Mouse (Mus musculus) forebrain, embryonic 12.5 days (tissue): ENCODE data around the gene Arih1. TPM values are rescaled to one million over a fixed set of nuclear protein-coding genes. Genes with fewer than 3 reads are reported as not detected.

ENCODE experiments used
- ATAC-seq: fragments of 200-750 bp; cut with Nextera tagmentation; 2 replicates; pipeline ENCODE4 v1.8.0; 2017; ENCODE audit warnings: moderate TSS enrichment; ENCODE audit not compliant: low FRiP score
- H3K27ac ChIP-seq: fragments of 300-500 bp; sonication (generic); 2 replicates; pipeline ENCODE4 v1.5.1; 2016; ENCODE audit warnings: mild to moderate bottlenecking
- H3K27me3 ChIP-seq: fragments of 300-500 bp; sonication (generic); 2 replicates; pipeline ENCODE4 v1.6.1; 2016; ENCODE audit warnings: mild to moderate bottlenecking
- H3K36me3 ChIP-seq: fragments of 300-500 bp; sonication (generic); replicated peaks from 2 replicates; pipeline ENCODE4 v1.6.1; 2016; ENCODE audit warnings: mild to moderate bottlenecking
- H3K4me1 ChIP-seq: fragments of 300-500 bp; sonication (generic); 2 replicates; pipeline ENCODE4 v1.6.1; 2016
- H3K4me2 ChIP-seq: fragments of 300-500 bp; sonication (generic); 2 replicates; pipeline ENCODE4 v1.6.1; 2016; ENCODE audit warnings: mild to moderate bottlenecking, moderate library complexity
- H3K4me3 ChIP-seq: fragments of 300-500 bp; sonication (generic); replicated peaks from 2 replicates; pipeline ENCODE4 v1.5.1; 2016; ENCODE audit warnings: mild to moderate bottlenecking
- H3K9ac ChIP-seq: fragments of 300-500 bp; sonication (generic); 2 replicates; pipeline ENCODE4 v1.6.1; 2016; ENCODE audit warnings: mild to moderate bottlenecking
- H3K9me3 ChIP-seq: fragments of 300-500 bp; sonication (generic); 2 replicates; pipeline ENCODE4 v1.6.1; 2016
- WGBS: fragments of 180-500 bp; shearing (Covaris S2); methylation state at CpG from one replicate; pipeline ENCODE4 v1.1.7; 2016; 5-methylcytosine and 5-hydroxymethylcytosine counted together
- polyA plus RNA-seq: library from polyadenylated mRNA; unstranded; fragments of >200 nt; fragmentation: Nextera tagmentation; extraction: Ambion mirVana; gene quantifications from 2 replicates; pipeline ENCODE4 v1.2.1, GENCODE M21; 2016

The Arih1 gene
- polyA plus RNA-seq, 1 experiment from 2014 or later, result 27.1 TPM

DNA sequence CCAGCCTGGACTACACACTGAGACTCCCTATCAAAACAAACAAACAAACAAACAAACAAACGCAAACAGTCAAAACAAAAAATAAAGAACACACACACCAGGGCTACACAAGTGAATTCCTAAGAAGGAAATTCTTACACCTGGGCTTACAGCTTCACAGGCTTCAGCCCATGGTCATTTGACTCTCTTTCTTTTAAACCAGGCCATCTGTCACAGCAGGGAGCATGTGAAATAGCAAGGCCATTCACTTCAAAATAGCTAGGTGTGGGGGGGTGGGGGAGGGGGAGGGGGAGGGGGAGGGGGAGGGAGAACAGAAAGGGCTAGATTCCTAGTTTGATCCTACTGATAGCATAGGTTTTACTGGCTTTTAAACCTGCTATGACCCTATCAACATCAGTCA lies 21.7 kb upstream of the Arih1 start:
- ATAC-seq, result no peak
- 85% methylated on average over 1 of the region's 1 CpGs for WGBS
- H3K36me3 ChIP-seq, result no peaks in the 10 kb centered on the region
- H3K4me1 ChIP-seq, result no peaks in the 10 kb centered on the region
- no peak overlapping the region for H3K27ac ChIP-seq
- no peak overlapping the region for H3K9ac ChIP-seq
- no peaks in the 10 kb centered on the region for H3K27me3 ChIP-seq
- H3K4me3 ChIP-seq, result no peak overlapping the region
- no peaks in the 10 kb centered on the region for H3K9me3 ChIP-seq
- no peak overlapping the region for H3K4me2 ChIP-seq

DNA sequence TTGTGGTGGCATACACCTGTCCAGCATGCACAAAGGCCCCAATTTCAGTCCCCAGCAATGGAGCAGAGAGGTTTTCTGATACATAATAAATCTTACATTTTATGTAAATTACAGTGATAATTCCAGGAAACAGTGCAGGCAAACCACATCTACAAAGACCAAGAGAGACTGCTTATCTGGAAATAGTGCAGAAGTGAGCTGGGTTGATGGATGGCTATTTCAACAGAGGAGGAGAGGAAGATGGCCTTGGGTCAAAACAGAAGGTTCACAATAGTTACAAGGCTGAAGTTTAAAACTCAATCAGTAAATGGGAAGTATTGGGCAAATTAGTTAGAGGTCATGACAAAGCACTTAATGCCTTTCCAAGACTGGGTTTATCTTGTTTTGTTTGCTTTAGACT lies 913 bp upstream of the Arih1 start:
- H3K27me3 ChIP-seq, result no peaks in the 10 kb centered on the region
- peaks cover 21% of the 10 kb centered on the region for H3K4me1 ChIP-seq
- peak overlapping the region; percentile 100; the same call in 1 of the 2 replicates for H3K27ac ChIP-seq
- H3K9ac ChIP-seq, result peak overlapping the region; percentile 99
- peak overlapping the region; percentile 99 for H3K4me3 ChIP-seq
- peak overlapping the region; percentile 91 for H3K4me2 ChIP-seq
- H3K36me3 ChIP-seq, result peaks cover 2% of the 10 kb centered on the region; the same call in 1 of the 2 replicates
- ATAC-seq, result no peak
- no peaks in the 10 kb centered on the region for H3K9me3 ChIP-seq

DNA sequence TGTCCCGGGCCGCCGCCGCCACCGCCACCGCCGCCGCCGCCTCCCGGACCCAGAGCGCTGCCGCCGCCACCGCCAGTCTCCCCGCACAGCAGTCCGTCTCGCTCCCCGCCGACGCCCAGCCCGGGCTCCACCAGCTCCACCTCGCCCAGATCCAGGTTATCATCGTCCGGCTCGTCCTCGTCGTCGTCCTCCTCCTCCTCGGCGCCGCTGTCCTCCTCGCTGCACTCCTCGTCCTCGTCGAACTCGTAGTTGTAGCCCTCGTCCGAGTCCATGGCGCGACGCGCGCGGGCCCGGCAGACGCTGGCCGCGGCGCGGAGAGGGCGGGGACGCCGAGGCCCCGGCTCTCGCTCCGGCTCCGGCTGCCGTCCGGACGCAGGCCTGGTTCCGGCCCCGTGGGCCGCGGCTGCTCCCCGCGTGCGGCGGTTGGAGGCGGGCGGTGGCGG lies 321 bp downstream of the Arih1 start:
- peak; percentile 81 for ATAC-seq

DNA sequence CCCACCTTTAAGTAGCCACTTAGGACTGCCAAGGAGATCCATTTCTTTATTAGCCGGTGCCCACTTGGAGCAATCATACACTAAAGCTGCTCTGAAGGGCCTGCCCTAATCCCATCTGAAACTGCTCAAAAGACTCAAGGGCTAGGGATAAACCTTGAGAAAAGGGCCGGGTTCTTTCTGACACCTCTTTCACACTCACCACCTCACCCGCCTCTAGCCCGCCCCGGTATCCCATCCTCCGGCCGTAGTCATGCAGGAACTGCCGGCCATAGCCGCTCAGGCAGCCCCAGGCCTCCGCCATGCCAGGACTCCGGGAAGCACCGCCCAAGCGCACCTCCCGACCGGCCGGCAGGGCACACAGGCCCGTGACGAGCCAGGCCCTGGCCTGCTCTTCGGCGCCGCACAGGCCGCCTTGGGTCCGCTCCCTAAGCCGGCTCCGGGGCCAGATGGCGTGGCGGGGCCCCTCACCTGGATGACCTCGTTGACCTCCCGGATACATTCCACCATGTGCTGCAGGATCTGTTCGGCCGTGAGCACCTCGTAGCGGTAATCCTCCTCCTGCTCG lies 825 bp downstream of the Arih1 start:
- Histone ChIP-seq H3K4me2 (peak overlapping the region; percentile 91), H3K9ac (peak overlapping the region; percentile 99), H3K27ac (peak overlapping the region; percentile 100), H3K36me3 (peaks cover 3% of the 10 kb centered on the region; the same call in 1 of the 2 replicates), H3K4me1 (peaks cover 21% of the 10 kb centered on the region), H3K4me3 (peak overlapping the region; percentile 99), H3K9me3 (no peaks in the 10 kb centered on the region), H3K27me3 (no peaks in the 10 kb centered on the region)
- WGBS, result under 1% methylated on average over 34 of the region's 34 CpGs
- peak; percentile 33 for ATAC-seq

More for the DNA sequence above, 321 bp downstream of the Arih1 start:
- peak overlapping the region; percentile 91 for H3K4me2 ChIP-seq
- H3K9ac ChIP-seq, result peak overlapping the region; percentile 99
- H3K27ac ChIP-seq, result peak overlapping the region; percentile 100
- peaks cover 21% of the 10 kb centered on the region for H3K4me1 ChIP-seq
- no peaks in the 10 kb centered on the region for H3K27me3 ChIP-seq
- WGBS, result under 1% methylated on average over 58 of the region's 71 CpGs
- no peaks in the 10 kb centered on the region for H3K9me3 ChIP-seq
- peak overlapping the region; percentile 99 for H3K4me3 ChIP-seq
- H3K36me3 ChIP-seq, result peaks cover 3% of the 10 kb centered on the region; the same call in 1 of the 2 replicates

DNA sequence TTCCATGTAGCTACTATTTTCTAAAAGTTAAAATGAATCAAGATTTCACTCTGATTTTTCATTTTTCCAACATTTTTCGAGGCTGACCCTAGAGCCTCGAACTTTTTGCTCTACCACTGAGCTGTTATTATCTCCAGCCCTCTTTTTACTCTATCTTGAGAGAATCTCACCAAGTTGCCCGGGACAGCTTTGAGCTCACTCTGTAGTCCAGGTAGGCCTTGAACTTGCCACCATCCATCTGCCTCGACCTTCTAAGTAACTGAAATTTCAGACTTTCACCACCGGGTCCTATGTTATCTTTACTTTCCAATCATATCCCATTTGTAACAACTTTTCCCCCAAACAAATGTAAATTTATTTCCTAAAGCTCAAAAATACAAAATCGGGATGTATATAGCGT lies 1.7 kb downstream of the Arih1 start:
- Histone ChIP-seq H3K4me3 (peak overlapping the region; percentile 99), H3K4me2 (peak overlapping the region; percentile 91), H3K9ac (peak overlapping the region; percentile 99), H3K27me3 (no peaks in the 10 kb centered on the region), H3K9me3 (no peaks in the 10 kb centered on the region), H3K4me1 (peaks cover 21% of the 10 kb centered on the region), H3K27ac (no peak overlapping the region), H3K36me3 (peaks cover 3% of the 10 kb centered on the region; the same call in 1 of the 2 replicates)
- 23% methylated on average over 7 of the region's 7 CpGs for WGBS
- no peak for ATAC-seq

DNA sequence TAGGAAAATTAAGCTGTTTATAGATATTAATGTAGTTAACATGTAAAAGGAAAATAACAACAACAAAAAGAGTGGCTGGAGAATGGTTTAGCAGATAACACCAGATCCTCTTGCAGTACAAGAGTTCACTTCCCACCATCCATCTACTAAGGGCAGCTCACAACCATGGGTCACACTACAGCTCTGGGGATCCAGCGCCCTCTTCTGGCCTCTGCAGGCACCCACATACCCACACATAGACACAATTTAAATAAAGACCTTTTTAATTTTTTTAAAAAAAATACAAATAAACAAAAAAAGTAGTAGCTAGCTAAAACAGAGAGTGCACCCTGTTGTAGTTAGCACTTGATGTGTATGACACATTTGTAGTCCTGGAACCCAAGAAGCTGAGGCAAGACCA lies 4.0 kb downstream of the Arih1 start:
- Histone ChIP-seq H3K36me3 (peaks cover 3% of the 10 kb centered on the region; the same call in 1 of the 2 replicates), H3K4me2 (peak overlapping the region; percentile 4; the same call in 1 of the 2 replicates)
- WGBS, result 38% methylated on average over 1 of the region's 1 CpGs

DNA sequence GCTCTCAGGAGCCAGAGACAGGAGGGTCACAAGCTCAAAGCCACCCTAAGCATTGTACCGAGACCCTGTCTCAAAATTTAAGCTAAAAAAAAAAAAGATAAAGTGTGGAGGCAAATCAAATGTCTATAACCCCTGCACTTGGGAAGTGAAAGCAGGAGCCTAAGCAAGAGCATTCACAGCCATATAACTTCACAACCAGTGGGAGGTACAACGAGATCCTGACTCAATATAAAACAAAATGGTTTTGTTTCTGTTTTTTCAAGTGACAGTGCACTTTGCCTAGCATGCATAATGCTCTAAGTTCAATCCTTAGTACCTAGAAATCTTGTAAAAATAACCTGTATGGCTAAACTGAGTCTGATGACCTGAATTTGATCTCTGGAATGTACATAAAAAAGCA lies 9.8 kb downstream of the Arih1 start:
- Histone ChIP-seq H3K9me3 (no peaks in the 10 kb centered on the region), H3K4me2 (no peak overlapping the region), H3K36me3 (peaks cover 7% of the 10 kb centered on the region), H3K9ac (no peak overlapping the region), H3K4me1 (no peaks in the 10 kb centered on the region), H3K27ac (no peak overlapping the region), H3K27me3 (no peaks in the 10 kb centered on the region), H3K4me3 (no peak overlapping the region)
- no peak for ATAC-seq
- 88% methylated on average over 2 of the region's 2 CpGs for WGBS

More for the DNA sequence above, 4.0 kb downstream of the Arih1 start:
- Histone ChIP-seq H3K9me3 (no peaks in the 10 kb centered on the region), H3K4me1 (peaks cover 21% of the 10 kb centered on the region), H3K9ac (no peak overlapping the region), H3K27me3 (no peaks in the 10 kb centered on the region), H3K27ac (no peak overlapping the region), H3K4me3 (no peak overlapping the region)
- ATAC-seq, result no peak

DNA sequence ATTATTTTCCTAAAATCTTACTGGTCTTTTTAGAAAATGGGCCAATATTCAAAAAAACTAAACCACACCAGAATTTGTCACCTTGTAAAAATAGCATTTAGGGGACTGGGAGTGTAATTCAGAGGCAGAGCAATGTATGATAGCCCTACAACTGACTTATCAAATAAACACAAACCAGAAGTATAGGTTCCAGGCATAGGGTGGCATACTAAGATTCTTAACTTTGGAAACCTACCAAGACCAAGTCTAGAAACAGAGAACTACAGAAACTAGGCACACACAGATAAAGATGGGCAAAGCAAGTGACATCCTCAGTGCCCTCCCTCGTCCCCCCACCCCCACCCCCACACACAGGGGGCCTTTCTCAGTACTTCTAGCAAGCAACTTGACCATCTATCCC lies 11.6 kb downstream of the Arih1 start:
- no peak overlapping the region for H3K27ac ChIP-seq
- H3K4me2 ChIP-seq, result no peak overlapping the region
- H3K4me3 ChIP-seq, result no peak overlapping the region
- H3K9ac ChIP-seq, result no peak overlapping the region
- H3K36me3 ChIP-seq, result peaks cover 11% of the 10 kb centered on the region
- no peaks in the 10 kb centered on the region for H3K4me1 ChIP-seq
- no peaks in the 10 kb centered on the region for H3K27me3 ChIP-seq
- no peaks in the 10 kb centered on the region for H3K9me3 ChIP-seq
- no peak for ATAC-seq
- WGBS, result 83% methylated on average over 1 of the region's 1 CpGs

DNA sequence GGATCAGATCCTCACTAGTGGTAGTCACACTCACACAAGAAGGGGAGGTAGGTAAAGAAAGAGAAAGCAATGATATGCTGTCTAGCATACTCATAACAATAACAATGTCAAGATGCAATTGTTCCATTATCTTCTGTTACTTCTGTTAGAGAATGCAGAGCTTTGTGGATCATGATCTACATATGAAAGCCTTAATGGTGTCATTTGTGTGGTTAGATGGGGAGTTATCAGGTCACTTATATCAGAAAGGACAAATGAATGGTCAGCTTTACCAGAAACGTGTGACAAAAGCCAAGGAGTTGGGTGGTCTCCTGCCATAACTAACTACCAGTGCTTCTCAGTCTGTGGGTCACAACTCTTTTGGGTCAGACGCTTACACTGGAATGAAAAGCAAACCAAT lies 13.2 kb downstream of the Arih1 start:
- Histone ChIP-seq H3K36me3 (peaks cover 11% of the 10 kb centered on the region), H3K4me3 (no peak overlapping the region), H3K4me2 (no peak overlapping the region), H3K27me3 (no peaks in the 10 kb centered on the region), H3K9ac (no peak overlapping the region), H3K4me1 (no peaks in the 10 kb centered on the region), H3K27ac (no peak overlapping the region), H3K9me3 (no peaks in the 10 kb centered on the region)
- no peak for ATAC-seq
- 72% methylated on average over 2 of the region's 2 CpGs for WGBS

DNA sequence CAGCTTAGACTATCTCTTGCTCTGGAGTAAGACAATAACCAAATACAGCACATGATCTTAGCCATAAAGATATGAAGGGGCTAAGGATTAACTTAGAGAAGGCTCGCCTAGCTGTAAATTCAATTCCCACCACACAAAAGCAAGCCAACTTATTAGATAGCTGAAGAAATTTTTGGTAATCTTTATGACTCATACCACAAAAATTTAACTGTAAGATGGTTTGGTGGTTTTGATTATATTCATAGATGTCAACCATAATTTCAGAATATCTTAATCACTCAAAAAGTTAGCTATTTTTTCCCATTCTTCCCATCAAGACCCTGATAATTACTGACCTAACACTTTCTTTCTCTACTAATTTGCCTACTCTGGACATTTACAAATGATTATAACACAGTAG lies 17.0 kb downstream of the Arih1 start:
- WGBS, result 95% methylated on average over 1 of the region's 1 CpGs
- no peak overlapping the region for H3K27ac ChIP-seq
- no peaks in the 10 kb centered on the region for H3K4me1 ChIP-seq
- no peak overlapping the region for H3K4me3 ChIP-seq
- no peak overlapping the region for H3K9ac ChIP-seq
- ATAC-seq, result no peak
- no peaks in the 10 kb centered on the region for H3K9me3 ChIP-seq
- H3K4me2 ChIP-seq, result no peak overlapping the region
- no peaks in the 10 kb centered on the region for H3K27me3 ChIP-seq
- peaks cover 11% of the 10 kb centered on the region for H3K36me3 ChIP-seq

DNA sequence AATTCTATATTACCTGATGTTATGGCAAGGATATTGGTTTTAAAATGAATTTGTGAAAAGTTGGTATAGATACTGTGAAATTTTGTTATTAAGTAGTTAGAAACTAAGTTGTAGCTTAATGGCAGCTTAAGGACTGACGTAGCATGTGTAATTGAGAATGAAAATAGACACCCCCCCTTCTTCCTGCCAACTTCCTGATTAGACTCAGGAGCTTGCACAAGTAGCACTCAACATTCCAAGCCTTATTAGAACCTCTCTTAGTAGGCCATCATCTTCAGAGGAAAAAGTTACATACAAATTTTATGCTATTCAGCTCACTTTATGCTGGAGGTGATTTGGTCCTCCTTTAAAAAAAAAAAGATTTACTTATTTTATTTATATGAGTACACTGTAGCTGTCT lies 22.1 kb downstream of the Arih1 start:
- Histone ChIP-seq H3K27me3 (no peaks in the 10 kb centered on the region), H3K9ac (no peak overlapping the region), H3K4me1 (no peaks in the 10 kb centered on the region), H3K27ac (no peak overlapping the region), H3K9me3 (no peaks in the 10 kb centered on the region), H3K36me3 (no peaks in the 10 kb centered on the region), H3K4me3 (no peak overlapping the region), H3K4me2 (no peak overlapping the region)
- ATAC-seq, result no peak
- 84% methylated on average over 1 of the region's 1 CpGs for WGBS

DNA sequence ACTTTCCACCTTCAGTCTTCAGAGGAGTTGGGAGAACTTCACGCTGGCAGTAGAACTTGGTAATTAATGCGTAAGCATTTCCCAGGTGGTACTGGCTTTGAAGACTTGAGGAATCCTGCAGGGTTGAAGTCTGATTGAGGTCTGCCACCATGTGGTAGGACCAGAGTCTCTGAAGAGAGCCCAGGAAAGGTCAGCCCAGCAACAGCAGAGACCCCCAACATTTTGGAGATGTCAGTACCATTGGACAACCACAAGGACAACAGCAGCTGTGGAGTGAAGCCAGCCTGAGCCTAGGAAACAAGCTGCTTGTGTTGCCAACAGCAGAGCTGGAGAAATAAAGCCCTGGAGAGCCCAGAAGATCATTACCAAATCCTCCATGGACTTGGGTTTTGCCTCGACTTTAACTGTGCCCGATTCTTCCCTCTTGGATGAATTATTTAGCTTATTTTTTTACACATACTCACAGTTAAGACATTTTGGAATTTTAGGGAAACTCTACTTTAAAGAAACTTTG lies 27.4 kb downstream of the Arih1 start:
- no peak for ATAC-seq
- no peaks in the 10 kb centered on the region for H3K9me3 ChIP-seq
- 0 out of 2 replicates have a peak, but pooled peaks cover 7% of the 10 kb centered on the region for H3K36me3 ChIP-seq
- no peaks in the 10 kb centered on the region for H3K4me1 ChIP-seq
- no peak overlapping the region for H3K4me3 ChIP-seq
- no peak overlapping the region for H3K27ac ChIP-seq
- WGBS, result 79% methylated on average over 4 of the region's 4 CpGs
- no peaks in the 10 kb centered on the region for H3K27me3 ChIP-seq
- no peak overlapping the region for H3K4me2 ChIP-seq
- no peak overlapping the region for H3K9ac ChIP-seq

DNA sequence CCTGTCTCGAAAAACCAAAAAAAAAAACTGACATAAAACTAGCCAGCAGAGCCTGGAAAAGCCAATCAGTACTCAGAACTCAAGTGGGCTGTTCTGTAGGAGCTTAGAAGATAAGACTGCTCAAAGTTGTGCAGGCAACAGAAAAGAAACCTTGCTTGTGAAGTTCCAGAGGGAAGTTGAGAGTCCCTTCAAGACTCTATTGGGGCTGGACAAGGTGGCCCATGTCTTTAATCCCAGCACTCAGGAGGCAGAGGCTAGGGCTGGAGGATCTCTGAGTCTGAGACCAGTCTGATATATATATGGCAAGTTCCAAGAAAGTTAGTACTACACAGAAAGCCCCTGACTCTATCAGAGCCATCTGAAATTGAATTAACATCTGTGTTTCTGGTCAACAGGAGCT lies 28.0 kb downstream of the Arih1 start:
- H3K4me1 ChIP-seq, result no peaks in the 10 kb centered on the region
- H3K4me3 ChIP-seq, result no peak overlapping the region
- H3K4me2 ChIP-seq, result no peak overlapping the region
- H3K9ac ChIP-seq, result no peak overlapping the region
- no peak overlapping the region for H3K27ac ChIP-seq
- no peaks in the 10 kb centered on the region for H3K9me3 ChIP-seq
- WGBS, result 76% methylated on average over 1 of the region's 1 CpGs
- no peak for ATAC-seq
- 0 out of 2 replicates have a peak, but pooled peaks cover 7% of the 10 kb centered on the region for H3K36me3 ChIP-seq
- H3K27me3 ChIP-seq, result no peaks in the 10 kb centered on the region
